Mouse (Mus musculus): ENCODE measurements around the gene Olfr639.
"Not testable (repeated sequence)": the region's sequence is repeated elsewhere in the genome, so short reads cannot be mapped to it uniquely, and the experiment has no call there.

The Olfr639 gene

DNA sequence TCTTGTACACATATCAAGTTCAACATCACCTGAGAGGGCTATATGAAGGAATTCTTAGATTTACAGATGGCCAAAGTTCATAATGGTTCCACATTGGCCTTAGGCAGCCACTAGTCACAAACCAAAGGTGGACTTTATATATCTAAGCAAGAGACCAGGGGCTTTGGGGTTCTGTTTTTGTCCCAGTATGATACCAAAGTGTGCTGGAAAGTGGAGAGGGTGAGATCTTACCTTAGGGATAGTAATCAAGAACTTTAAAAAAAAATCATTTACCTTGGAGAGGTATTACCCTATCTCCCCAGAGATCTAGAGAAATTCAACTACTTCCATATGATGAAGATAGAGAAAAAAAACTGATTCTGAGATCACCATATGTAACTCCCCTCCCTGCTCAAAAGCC lies at the start of gene Olfr639:
Gene Olfr639 (minus strand): TSS at position 101 of the 400 bp plus-strand sequence.
- in situ Hi-C loops (cut with MboI) = no loop called here

DNA sequence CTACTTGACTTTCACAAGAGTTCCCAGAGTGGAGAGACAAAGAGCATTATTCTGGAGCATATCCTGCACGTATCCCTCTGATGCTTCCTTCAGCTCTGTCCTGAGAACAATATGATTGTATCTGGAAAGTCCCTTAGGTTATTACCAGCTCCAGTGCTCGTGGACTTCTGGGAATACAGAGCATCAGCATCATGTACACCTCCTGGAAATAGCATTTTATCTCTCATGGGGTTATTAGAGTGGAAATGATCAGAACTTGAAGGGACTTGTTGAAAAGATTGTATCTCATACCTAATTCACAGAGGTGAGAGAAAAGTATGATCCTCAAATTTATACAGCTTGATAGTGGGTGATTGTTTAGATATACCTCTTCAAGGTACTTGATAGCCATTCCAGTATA lies 44.2 kb upstream of the Olfr639 start, which contains the start of gene 4930516K23Rik:
Gene 4930516K23Rik (minus strand): TSS at position 101 of the 400 bp plus-strand sequence.
- in situ Hi-C loops (cut with MboI) = no loop called here

DNA sequence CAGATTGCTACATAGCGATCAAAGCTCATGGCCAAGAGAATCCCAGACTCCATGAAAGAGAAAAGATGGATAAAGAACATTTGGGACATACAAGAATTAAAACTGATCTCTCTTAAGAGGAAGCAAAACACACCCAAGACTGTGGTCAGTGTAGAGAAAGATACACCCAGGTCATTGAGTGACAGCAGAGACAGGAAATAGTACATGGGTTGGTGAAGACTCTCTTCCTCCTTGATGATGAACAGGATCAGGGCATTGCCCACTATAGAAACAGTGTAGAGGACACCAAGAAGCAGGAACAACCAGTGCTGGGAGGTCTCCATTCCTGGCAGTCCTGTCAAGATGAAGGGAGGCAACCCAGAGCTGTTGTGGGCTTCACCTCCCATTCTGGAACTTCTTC lies 42.1 kb upstream of the Olfr639 start:
- in situ Hi-C loops (cut with MboI) = no loop called here

DNA sequence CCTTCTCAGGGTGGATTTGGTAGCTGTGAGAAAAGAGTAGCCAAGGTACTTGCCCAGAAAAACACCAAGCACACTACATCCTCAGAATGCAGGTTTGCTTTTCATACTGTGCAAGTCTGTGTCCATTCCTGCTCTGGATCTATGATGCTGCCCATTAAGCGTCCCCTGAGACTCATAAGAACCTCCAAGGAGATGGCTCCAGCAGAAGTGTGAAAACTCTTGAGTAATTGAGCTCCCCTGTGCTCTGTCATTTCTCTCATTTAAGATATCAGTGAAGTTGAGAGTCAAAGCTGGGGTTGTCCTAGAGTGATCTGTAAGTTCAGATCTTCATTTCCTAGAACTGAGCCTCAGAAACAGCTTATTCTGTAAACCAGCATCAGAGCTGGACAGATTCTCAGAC lies 35.5 kb upstream of the Olfr639 start, which contains the start of gene Olfr642:
Gene Olfr642 (minus strand): TSS at position 101 of the 400 bp plus-strand sequence.
- in situ Hi-C loops (cut with MboI) = no loop called here

DNA sequence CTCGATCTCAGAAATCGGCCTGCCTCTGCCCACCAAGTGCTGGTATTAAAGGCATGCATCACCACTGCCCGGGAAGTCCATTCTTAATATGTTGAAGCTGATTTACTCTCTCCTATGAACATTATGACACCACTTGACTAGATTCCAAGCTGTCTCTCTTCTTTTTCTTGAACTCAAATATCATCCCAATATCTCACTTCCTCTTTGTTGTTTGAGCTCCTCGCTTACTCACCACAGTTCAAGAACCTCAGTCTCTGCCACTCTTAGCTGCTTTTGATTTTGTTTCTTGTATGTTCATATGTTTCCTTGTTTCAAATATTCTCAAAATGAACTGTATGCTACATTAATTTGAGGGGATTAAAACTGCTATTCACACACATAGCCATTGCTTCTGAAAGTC lies 33.6 kb upstream of the Olfr639 start:
- in situ Hi-C loops (cut with MboI) = no loop called here

DNA sequence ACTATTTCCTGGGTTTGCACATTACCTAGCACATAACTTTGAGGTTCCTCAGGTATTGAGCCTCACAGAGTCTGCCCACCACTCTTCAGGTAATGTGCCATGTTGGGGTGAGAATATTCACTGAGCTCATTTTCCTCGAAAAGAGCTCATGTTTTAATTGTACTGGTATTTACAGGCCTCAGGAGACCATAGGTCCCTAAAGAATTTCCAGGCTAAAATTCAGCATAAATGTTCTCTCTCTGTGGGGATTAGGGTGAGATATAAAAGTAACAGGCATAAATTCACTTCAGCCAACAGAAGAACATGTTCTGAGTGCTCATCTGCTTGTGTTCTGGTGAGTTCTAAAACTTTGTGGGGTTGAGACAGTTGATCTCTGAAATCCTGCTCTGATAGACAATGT lies 18.0 kb upstream of the Olfr639 start, which contains the start of gene Olfr641:
Gene Olfr641 (plus strand): TSS at position 301 of the 400 bp plus-strand sequence.
- in situ Hi-C loops (cut with MboI) = no loop called here

DNA sequence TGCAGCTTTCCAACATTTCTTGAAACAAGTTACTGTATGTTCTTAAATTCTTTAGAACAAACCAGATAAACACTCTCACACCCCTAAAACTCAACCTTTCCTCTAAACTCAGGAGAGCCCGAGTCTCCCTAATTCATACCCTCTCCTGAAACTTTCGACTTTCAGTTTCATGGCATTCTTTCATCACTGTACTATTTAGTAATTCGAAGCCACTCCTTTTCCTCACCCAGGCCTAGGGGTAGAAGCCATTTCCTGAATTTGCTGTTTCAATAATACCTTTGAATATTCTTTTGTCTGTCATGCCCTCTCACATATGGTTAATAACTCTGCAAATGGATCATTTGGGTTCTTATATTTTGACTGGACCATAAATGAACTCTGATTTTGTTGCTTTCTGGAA lies 9.9 kb upstream of the Olfr639 start:
- in situ Hi-C loops (cut with MboI) = no loop called here

DNA sequence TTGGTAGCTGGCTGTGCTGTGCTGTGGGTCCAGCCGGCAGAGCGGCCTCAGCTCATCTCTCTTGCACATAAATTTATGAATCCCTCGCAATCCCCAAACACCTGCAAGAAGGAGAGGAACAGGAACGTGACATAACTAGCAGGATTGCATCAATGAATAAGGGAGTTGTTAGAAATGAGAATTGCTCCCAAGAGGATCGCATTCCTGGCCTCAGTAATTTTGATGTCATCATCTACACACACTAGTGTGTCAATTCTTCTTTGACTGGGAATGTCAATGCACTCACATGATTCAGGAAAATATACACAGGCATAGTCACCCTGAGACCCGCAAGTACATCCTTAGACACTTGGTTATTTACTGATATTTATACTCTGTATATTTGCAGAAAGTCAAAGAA lies 8.4 kb upstream of the Olfr639 start, which contains the start of gene Olfr640:
Gene Olfr640 (minus strand): TSS at position 101 of the 400 bp plus-strand sequence.
- in situ Hi-C loops (cut with MboI) = no loop called here

DNA sequence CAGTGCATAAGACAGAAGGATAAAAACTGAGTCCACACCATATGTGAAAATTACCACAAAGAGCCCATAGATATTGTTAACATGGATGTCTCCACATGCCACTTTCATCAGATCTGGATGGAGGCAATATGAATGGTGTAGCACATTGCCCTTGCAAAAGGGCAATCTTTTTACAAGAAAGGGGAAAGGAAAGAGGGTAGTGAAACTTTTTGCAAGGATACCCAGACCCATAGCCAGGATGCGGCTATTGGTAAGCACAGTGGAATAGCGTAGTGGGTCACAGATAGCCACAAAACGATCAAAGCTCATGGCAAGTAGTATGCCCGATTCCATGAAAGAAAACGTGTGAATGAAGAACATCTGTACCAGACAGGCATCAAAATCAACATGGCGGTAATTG lies 4.5 kb upstream of the Olfr639 start:
- in situ Hi-C loops (cut with MboI) = no loop called here

DNA sequence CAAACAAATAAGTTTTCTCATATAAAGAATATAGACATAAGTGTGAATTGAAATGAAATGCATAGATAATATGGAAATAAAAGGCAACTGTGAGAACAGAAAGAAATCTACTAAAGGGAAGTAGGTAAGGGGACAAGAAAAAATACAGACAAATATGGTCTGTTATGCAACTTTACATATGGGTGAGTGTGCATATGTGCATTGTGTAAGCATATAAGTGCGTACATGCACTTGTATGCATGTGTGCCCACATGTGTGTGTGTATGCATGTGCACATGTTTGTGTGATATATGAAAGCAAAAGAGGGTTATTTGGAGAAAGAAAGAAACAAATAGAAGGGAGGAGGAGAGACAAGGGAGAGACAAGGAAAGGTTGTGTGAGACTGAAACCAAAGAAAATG lies 1.9 kb upstream of the Olfr639 start:
- in situ Hi-C loops (cut with MboI) = no loop called here

DNA sequence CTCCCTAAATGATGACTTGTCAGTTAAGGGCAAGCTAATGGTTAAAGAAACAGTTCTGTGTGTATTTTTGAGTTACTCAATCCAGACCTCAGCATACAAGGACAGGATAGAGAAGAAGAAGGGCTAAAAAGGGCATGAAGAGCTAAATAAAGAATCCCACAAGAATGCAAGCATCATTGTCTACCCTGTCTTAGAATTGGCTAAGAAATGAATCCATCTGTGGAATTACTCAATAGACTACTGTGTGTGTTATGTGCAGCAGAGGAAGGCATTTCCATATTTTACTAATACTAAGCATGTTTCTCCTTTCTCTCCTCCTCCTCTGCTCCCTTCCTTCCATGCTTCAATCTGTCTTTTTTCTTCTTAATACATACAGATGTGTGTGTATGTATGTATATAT lies 18.0 kb downstream of the Olfr639 start:
- in situ Hi-C loops (cut with MboI) = no loop called here

DNA sequence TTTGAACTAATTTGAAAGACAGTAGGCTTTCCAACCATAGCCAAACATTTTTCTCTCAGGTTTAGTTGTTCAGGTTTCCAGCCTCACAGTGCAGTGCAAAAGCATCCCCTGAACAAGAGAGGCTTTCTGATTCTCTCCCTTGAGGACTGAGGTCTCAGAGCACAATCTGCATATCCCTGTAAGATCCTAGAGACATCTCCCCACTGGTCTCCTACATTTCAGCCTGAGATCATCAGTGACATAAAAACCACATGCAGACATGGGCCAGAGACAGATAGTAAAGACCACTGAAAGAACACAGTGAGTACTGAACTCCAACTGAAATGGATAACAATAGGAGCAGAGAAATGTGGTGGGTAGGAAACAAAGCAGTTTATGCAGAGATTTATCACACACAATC lies 18.7 kb downstream of the Olfr639 start, which contains the start of gene Olfr638:
Gene Olfr638 (plus strand): TSS at position 301 of the 400 bp plus-strand sequence.
- in situ Hi-C loops (cut with MboI) = no loop called here

DNA sequence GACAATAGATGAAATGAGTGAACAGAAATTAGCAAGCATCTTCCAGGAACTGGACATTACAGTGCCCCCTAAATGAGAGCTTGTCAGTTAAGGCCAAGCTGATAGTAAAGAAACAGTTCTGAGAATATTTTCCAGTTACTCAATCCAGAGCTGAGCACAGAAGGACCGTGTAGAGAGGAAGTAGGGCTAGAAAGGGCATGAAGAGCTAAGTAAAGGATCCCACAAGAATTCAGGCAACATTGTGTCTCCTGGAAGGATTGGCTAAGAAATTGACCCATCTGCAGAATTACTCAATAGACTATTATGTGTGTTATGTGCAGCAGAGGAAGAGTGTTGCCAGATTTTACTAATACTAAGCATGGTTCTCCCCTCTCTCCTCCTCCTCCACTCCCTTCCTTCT lies 45.3 kb downstream of the Olfr639 start:
- in situ Hi-C loops (cut with MboI) = no loop called here

DNA sequence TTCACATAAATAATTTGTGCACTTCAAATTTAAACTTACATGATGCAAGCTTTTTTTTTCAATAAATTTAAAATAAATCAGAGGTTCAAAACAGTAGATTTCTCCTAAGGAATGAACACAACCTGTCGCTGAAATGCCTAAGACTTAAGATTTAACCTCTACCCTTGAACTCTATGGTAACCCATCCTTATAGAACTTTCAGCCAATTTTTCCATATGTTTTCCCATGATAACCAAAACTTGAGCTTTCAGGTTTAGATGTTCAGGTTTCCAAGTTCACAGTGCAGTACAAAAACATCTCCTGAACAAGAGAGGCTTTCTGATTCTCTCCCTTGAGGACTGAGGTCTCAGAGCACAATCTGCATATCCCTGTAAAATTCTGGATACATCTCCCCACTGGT lies 46.3 kb downstream of the Olfr639 start, which contains the start of gene Olfr635:
Gene Olfr635 (plus strand): TSS at position 301 of the 400 bp plus-strand sequence.
- in situ Hi-C loops (cut with MboI) = no loop called here

DNA sequence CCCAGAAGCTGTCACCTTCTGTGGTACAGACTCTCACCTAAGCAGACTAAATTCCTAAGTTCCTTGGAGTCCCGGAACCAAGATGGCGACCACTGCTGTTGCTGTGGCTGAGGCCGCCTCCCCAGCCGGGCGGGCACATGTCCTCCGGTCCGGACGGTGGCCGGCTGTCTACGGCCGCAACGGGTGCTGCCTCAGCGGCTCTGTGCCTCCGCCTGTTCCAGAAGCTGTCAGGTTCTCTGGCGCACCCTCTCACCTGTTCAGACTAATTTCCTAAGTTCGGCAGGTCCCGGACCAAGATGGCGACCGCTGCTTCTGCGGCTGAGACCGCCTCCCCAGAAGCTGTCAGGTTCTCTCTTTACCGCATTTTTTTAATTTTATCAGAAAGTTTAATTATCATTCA lies 50.2 kb downstream of the Olfr639 start:
- in situ Hi-C loops (cut with MboI) = not testable (repeated sequence)

All from mature B cell (primary cell).